Mouse (Mus musculus): ENCODE data around the gene Gal3st2c.
A peak's percentile ranks its signal among the peaks of the same experiment; 100 is the strongest.
"Not testable (repeated sequence)": the region's sequence is repeated elsewhere in the genome, so short reads cannot be mapped to it uniquely, and the experiment has no call there.

The Gal3st2c gene

GRCm38 (mm10) chr1:93990209-93990608 lies at the start of gene Gal3st2c:
Gene Gal3st2c (plus strand): TSS chr1:93990509.
- not testable (repeated sequence) for DNase-seq (ENCODE audit: extremely low spot score)

- DNase-seq (ENCODE audit: extremely low spot score), result not testable (repeated sequence)
These were observed 41.2 kb upstream of the Gal3st2c start for GRCm38 (mm10) chr1:93949087-93949486.

GRCm38 (mm10) chr1:93966489-93966888 lies 23.8 kb upstream of the Gal3st2c start:
- DNase-seq (ENCODE audit: extremely low spot score), result not testable (repeated sequence)

- not testable (repeated sequence) for DNase-seq (ENCODE audit: extremely low spot score)
These were observed 19.9 kb upstream of the Gal3st2c start for GRCm38 (mm10) chr1:93970380-93970779.

GRCm38 (mm10) chr1:93970797-93971196 lies 19.5 kb upstream of the Gal3st2c start:
- DNase-seq (ENCODE audit: extremely low spot score), result not testable (repeated sequence)

GRCm38 (mm10) chr1:93975764-93976163 lies 14.5 kb upstream of the Gal3st2c start:
- DNase-seq (ENCODE audit: extremely low spot score), result not testable (repeated sequence)

GRCm38 (mm10) chr1:93978287-93978686 lies 12.0 kb upstream of the Gal3st2c start:
- DNase-seq (ENCODE audit: extremely low spot score), result not testable (repeated sequence)

- not testable (repeated sequence) for DNase-seq (ENCODE audit: extremely low spot score)
These were observed 9.4 kb upstream of the Gal3st2c start for GRCm38 (mm10) chr1:93980932-93981331.

- DNase-seq (ENCODE audit: extremely low spot score), result no peak
These were observed 4.1 kb upstream of the Gal3st2c start for GRCm38 (mm10) chr1:93986167-93986566.

GRCm38 (mm10) chr1:93988786-93989185 lies 1.5 kb upstream of the Gal3st2c start:
- DNase-seq (ENCODE audit: extremely low spot score), result no peak

- not testable (repeated sequence) for DNase-seq (ENCODE audit: extremely low spot score)
These were observed 759 bp downstream of the Gal3st2c start for GRCm38 (mm10) chr1:93991068-93991467.

- DNase-seq (ENCODE audit: extremely low spot score), result not testable (repeated sequence)
These were observed 1.2 kb downstream of the Gal3st2c start for GRCm38 (mm10) chr1:93991491-93991890.

GRCm38 (mm10) chr1:94001023-94001422 lies 10.7 kb downstream of the Gal3st2c start:
- DNase-seq (ENCODE audit: extremely low spot score), result no peak

GRCm38 (mm10) chr1:94005954-94006506 lies 15.7 kb downstream of the Gal3st2c start:
- not testable (repeated sequence) for DNase-seq (ENCODE audit: extremely low spot score)

- DNase-seq (ENCODE audit: extremely low spot score), result not testable (repeated sequence)
These were observed 18.5 kb downstream of the Gal3st2c start for GRCm38 (mm10) chr1:94008826-94009225.

GRCm38 (mm10) chr1:94011643-94012042 lies 21.3 kb downstream of the Gal3st2c start:
- DNase-seq (ENCODE audit: extremely low spot score), result no peak

GRCm38 (mm10) chr1:94020151-94020550 lies 29.8 kb downstream of the Gal3st2c start, which contains the start of gene Neu4:
Gene Neu4 (plus strand): TSS chr1:94020451.
- no peak for DNase-seq (ENCODE audit: extremely low spot score)

- DNase-seq (ENCODE audit: extremely low spot score), result no peak
These were observed 37.3 kb downstream of the Gal3st2c start for GRCm38 (mm10) chr1:94027506-94028108.

- no peak for DNase-seq (ENCODE audit: extremely low spot score)
These were observed 38.4 kb downstream of the Gal3st2c start for GRCm38 (mm10) chr1:94028741-94029140.

GRCm38 (mm10) chr1:94033075-94033602 lies 42.8 kb downstream of the Gal3st2c start:
- DNase-seq (ENCODE audit: extremely low spot score), result no peak

- peak; percentile 85 for DNase-seq (ENCODE audit: extremely low spot score)
These were observed 44.9 kb downstream of the Gal3st2c start for GRCm38 (mm10) chr1:94034984-94035743.

GRCm38 (mm10) chr1:94040391-94040790 lies 50.1 kb downstream of the Gal3st2c start:
- DNase-seq (ENCODE audit: extremely low spot score), result no peak
